Mouse (Mus musculus) retina, adult 2 months (tissue): ENCODE measurements around the gene Lrig2.

ENCODE experiments used
- DNase-seq: peaks from one replicate; pipeline ENCODE4 v3.0.0-alpha.2; 2012; ENCODE audit warnings: low read depth, low spot score

Lrig2 gene

DNA sequence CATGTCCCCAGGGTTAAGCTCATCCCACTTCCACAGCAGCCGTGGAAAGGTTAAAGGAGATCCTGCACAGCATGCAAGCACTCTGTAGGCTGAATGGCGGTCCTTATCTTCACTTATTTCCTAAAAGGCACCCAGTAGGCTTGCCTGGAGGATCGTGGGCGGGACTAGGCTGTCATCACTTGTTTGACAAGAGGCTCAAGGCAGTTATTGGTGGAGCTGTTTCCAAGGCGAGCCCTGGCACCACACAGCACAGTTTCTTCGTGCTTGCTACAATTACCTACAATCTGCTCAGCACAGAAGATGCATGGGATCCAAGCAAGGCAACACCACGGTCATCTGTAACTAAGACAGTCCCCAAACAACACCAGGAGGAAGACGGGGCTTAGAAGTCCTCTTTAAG lies 137.8 kb downstream of the Lrig2 start:
- DNase-seq = no peak

DNA sequence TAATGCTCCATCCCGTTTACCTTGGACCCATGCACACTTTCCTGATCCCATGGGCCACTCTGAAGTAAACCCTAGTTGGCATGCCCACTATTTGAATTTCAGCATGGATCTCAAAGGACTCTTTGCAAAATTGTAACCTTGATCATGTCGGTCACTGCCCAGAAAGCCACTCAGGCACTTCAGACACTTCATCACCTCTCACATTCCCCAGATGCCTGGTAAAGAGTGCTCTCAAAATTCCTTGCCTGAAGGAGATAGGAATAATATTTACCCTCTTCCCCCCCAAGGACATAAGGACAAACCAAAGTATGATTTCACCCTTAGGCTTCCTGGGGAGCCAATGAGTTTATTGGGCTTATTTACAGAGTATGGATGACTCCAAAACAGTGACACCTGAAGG lies 139.3 kb downstream of the Lrig2 start:
- DNase-seq = no peak

DNA sequence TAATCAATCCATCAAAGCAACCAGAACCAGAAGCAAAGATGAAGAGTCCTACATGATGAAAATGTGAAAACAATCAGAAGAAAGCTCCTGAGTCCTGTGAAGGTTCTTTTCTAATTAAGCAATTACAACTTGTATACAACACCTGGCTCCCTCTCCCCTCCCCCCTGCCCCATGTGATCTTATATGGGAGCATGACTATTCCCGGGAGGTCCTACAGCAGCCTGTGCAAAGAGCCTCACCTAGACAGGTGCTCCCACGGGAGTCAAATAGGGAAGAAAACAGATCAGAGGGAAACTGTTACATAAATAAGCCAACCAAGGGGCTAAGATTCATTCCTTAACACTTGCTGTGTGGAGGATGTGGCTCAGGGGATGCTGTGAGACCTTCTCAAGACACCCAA lies 143.8 kb downstream of the Lrig2 start:
- no peak for DNase-seq

DNA sequence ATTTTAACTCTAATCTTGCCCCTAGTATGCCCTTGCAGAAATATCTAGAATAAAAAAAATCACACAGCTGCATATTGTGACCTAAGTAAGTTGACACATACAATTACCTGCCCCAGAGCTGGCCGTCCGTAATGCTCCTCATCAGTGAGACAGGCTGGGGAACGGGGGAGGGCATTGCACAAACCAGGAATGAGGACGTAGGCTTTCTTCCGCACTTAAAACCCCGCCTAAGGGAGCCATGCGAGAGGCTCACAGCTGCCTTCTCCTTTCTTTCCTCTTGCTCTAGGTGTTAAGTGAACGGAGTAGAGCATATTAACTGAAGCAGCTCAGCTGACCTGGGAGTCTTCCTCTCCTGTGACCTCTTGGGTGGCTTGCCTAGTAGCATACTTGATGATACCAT lies 149.9 kb downstream of the Lrig2 start:
- no peak for DNase-seq

DNA sequence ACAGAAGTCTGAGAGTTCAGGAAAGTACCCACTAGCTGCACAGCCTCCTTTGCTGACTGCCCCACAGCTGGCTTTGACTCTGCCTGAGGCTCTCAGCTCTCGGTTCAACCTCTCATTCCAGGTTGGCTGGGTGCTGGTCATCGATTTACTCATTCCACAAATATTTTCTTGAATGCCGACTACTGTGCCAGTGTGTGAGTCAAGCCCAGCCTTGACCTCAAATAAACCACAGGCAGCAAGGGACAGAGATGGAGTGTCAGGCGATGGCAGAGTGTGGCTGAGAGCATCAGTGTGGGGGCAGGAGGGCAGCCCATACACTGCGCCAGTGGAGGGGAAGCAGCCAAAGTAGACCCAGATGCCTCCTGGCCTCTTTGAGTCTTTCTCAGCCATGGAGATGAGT lies 151.4 kb downstream of the Lrig2 start:
- no peak for DNase-seq

DNA sequence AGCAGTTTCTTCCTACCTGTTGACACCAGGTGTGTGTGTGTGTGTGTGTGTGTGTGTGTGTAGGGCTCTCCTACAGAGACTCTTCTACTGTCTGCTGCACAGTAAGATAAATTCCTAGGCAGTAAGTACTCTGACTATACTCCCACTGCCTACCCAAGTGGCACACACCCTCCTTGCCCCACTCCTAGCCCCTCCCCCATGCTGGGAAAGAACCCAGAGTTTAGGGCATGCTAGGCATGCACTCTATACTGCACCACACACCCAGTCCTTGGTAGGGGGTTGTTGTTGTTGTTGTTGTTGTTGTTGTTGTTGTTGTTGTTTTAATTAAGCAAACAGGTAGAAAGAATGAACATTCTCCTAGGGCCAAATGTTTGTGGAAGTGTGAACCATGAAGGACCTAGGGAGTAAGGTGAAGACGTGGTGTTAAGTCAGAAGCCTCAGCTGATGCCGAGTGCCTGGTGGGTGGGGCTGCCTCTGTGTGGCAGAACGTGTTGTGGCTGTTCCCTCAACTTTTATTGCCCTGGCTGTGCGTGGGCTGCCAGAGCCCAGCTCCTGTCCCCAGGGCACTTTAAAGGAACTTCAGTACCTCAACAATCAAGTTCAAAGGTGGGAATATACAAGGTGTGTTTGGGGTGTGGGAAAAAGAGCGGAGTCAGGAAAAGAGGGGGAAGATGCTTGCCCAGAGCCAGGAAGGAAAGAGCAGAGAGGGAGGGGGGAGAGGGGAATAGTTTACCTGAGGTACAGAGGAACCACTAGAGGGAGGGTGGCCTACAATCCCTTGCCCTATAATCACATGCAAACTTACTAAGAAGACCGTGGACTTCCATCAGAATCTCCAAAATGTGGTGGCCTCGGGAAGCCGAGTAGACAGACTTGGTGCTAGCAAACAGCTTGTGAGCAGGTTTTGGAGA lies 152.2 kb downstream of the Lrig2 start:
- DNase-seq = no peak

DNA sequence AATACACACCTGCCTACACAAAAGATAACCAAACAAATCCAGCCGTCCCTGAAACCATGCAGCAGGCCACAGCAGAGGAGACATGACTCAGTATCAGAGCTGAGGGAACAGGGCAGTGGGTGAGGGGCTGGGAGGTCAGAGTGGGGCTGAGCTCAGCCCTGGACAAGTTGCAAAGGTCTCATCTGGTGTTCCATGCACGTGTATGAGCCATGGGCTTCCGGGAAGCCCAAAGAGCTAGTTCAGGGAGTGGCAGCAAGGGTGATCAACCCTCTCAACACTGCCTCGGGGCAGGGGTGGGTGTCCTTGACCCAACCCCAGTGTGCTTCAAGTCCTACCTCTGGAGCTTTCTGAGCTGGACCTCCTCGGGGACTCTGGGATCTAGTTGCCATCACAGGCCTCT lies 153.0 kb downstream of the Lrig2 start:
- no peak for DNase-seq

DNA sequence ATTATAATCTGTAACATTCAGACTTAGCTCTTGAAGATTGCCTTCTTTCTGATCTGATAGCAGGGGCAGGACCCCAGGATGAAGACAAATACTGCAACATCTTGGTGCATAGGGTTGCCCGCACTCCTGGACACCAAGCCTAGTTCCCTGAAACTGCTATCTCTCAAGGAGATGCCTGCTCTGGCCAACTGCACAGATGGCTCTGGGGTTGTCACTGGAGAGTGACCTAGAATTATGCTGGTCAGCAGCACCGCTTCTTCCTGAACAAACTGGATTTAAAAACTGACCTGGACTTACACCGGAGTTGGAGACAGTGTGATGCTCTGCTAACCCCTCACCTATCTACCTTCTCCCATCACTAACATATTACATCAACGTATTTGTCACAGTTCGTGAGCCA lies 155.6 kb downstream of the Lrig2 start:
- no peak for DNase-seq

DNA sequence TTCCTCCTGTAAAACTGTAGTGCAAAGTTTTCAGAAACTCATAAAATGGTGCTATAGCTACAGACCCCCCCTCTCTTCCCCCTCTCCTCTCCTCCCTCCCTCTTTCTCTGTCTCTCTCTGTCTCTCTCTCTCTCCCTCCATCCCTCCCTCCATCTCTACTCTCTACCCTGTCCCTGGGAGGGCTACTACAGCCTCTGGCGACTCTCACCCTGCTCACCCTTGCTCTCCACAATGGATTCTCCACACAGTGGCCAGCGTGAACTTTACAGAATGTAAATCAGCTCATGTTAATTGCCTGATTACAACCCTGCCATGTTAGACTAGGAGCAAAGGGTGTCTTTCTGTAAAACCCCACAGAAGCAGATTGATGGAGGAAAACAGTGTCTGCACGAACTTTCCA lies 157.8 kb downstream of the Lrig2 start:
- DNase-seq = no peak

DNA sequence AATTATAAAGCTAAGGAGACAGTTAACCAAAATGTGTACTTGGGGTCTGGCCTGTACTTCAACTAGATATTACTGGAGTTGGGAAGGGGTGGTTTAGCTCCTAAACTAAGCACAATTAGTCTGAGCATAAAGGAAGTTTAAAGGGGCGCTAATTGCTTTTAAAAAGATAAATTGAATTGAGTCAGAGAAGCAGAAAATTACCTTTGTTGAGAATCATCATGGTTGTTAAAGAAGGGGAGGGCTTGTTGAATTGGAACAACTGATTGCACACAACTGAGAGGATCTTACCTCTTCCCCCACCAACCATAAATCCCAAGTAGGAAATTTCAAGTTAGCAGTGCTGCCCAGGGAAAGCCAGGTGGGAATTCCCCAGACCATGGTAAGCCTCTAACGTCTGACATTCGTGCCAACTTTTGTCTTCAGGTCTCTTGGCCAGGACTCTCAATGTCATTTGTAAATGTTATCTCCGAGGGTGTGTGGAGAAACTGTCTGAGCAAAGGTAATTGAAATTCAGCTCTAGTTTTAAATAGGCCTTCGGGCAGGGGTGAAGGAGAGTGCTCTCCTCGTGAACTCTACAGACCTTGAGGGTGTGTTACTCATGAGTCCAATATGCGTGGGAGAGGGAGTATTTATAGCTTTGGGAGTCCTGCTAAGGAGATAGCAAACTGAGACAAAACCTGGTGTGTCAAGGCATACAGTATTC lies 159.2 kb downstream of the Lrig2 start:
- no peak for DNase-seq

DNA sequence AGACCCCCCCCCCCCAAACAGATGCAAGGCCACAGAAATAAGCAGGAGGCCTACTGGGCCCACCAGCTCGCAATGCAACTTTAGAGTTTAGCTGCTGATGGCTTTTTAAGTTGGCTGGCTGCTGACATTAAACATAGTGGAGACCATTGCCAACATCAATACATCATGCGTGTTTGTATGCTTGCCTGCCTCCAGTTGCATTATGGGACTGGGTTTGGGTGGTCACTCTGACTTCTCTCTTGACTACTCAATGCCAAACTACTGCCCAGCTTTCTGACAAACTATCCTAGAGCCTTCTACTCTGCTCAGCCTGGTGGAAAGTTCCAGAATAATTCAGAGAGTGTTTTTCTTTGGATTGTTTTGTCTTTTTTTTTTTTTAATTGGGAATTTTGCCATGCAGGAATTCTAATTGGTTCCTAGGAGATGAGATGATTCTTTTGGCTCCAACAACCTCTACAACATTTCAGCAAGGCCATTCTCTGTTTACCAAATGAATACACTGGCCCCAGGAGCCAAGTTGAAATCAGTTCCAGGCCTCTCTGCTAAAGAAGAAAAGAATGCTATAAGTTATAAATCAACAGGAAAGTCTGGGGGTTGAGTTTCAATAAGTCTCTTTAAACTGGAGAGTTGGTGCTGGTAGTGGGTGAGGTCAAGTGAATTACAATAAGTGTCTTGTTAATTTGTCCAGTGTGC lies 161.3 kb downstream of the Lrig2 start:
- DNase-seq = no peak

DNA sequence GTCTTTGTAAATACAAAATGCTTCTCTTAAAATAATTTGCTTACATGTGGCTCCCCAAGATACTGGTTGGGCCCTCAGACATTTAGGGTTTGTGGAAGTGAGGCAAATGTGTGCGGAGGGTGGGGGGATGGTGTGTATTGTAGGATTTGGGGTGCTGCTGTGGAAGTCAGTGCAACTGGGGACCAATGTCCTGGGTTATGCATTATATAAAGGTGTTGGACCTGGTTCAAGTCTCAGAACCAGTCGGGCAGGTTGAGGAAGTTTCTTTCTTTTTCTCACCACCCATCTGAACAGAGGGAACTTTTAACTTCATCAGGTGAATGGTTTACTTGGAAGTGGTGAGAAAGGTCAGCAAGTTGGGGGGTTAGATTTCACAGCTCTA lies 161.9 kb downstream of the Lrig2 start:
- no peak for DNase-seq

DNA sequence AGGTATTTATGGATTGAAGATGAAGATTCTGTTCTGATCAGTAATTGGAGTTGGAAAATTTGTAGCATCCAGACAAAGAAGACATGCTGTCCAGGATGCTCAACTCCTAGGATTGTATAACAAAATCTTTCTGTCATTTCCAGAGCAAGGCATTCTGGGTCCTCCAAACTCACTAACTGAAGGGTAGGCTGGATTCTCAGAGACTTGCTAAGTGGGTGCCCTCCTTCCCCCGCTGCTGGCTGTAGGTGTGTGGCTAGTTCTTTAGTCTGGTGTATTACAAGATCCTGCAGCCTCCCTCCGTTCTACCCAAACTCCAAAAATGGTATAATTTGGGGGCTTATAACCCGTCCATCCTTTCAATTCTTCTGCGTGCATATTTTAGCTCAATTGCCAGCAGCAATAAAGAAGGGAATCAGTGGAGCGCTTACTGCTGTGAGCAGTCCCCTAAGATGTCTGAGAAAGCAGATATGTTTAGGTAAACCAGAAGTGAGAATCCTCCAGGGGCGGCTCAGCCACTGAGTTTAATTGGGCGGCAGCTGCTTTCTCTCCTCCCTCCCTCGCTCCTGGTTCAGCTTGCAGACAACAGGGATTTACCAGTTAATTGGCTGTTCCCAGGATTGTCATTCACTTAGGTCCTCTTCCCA lies 162.4 kb downstream of the Lrig2 start:
- DNase-seq = no peak
